Comparison of ENCODE assay signal across 19 mouse cellular contexts in genomic region chr9:60279556-60279955, GRCm38 (mm10).
DNase-seq lines count a peak whose midpoint lies in the region; ATAC-seq and TF ChIP-seq lines count a peak whose summit lies in the region.
"Had no signal": no experiment of that assay in that cellular context is flagged by ENCODE, and none has a peak within 500 bp of the region (broad histone marks: within the 10 kb centered on the region; RNA-seq: fewer than 3 reads in every experiment).

No protein-coding gene starts in this region.

- peak; percentile 80 for DNase-seq in heart, embryonic 10.5 days (ENCODE audit: low spot score)
- DNase-seq in heart, postnatal 4 days = no peak
- DNase-seq in stomach, postnatal 0 days (ENCODE audit: low spot score) = no peak
- peak; percentile 86 to 90 (median 86) for DNase-seq in liver, embryonic 14.5 days (ENCODE audit: low read depth in 3 of 3, low spot score in 3 of 3)
- no peak for DNase-seq in embryonic facial prominence, embryonic 10.5 days (ENCODE audit: low spot score)
- DNase-seq in natural killer cell, adult 2 months (ENCODE audit: low spot score in 2 of 2) = no peak
- DNase-seq in kidney, adult 9 months = no peak
- DNase-seq: adrenal gland, postnatal 14 days; cerebellum, adult 11-12 months; layer of hippocampus, adult 9-11 months; left cerebral cortex, postnatal 4 days; lung, postnatal 10 days; thymus, postnatal 36 days had no signal

- no peaks in the 10 kb centered on the region for H3K27me3 ChIP-seq in heart, embryonic 10.5 days (ENCODE audit: insufficient read depth, poor library complexity, severe bottlenecking)
- no peaks in the 10 kb centered on the region for H3K27me3 ChIP-seq in stomach, embryonic 14.5 days (ENCODE audit: control insufficient read depth, insufficient read depth, low read length)
- H3K27me3 ChIP-seq in stomach, postnatal 0 days (ENCODE audit: control insufficient read depth, insufficient read depth, low read length) = no peaks in the 10 kb centered on the region
- H3K27me3 ChIP-seq in liver, embryonic 14.5 days (ENCODE audit: control insufficient read depth, insufficient read depth, low read length) = no peaks in the 10 kb centered on the region
- peaks cover 21% of the 10 kb centered on the region for H3K27me3 ChIP-seq in embryonic facial prominence, embryonic 10.5 days (replicated peaks; ENCODE audit: low read depth, poor library complexity, severe bottlenecking)
- H3K27me3 ChIP-seq: neural tube, embryonic 13.5 days had no signal

- WGBS in heart, embryonic 10.5 days = 38% methylated on average over 6 of the region's 6 CpGs
- WGBS in stomach, embryonic 14.5 days = 67% methylated on average over 6 of the region's 6 CpGs
- 60% methylated on average over 6 of the region's 6 CpGs for WGBS in stomach, postnatal 0 days
- WGBS in liver, embryonic 14.5 days (ENCODE audit: insufficient replicate concordance) = 8% methylated on average over 6 of the region's 6 CpGs
- WGBS in embryonic facial prominence, embryonic 10.5 days = 80% methylated on average over 6 of the region's 6 CpGs

- TF ChIP-seq EP300 in stomach, postnatal 0 days (optimal IDR thresholded peaks at IDR 0.05) = no peak
- TF ChIP-seq EP300 in liver, embryonic 14.5 days (IDR thresholded peaks at IDR 0.05; ENCODE audit: low read depth) = peak; percentile 100

- peak overlapping the region; percentile 10; the same call in 1 of the 2 replicates for H3K27ac ChIP-seq in heart, embryonic 10.5 days
- H3K27ac ChIP-seq in stomach, embryonic 14.5 days (ENCODE audit: low read length) = no peak overlapping the region
- no peak overlapping the region for H3K27ac ChIP-seq in stomach, postnatal 0 days (replicated peaks)
- peak overlapping the region; percentile 74 for H3K27ac ChIP-seq in liver, embryonic 14.5 days
- no peak overlapping the region for H3K27ac ChIP-seq in embryonic facial prominence, embryonic 10.5 days (replicated peaks)
- H3K27ac ChIP-seq: forebrain, embryonic 10.5 days; kidney, postnatal 0 days; neural tube, embryonic 13.5 days had no signal

- H3K36me3 ChIP-seq in heart, embryonic 10.5 days = no peaks in the 10 kb centered on the region
- no peaks in the 10 kb centered on the region for H3K36me3 ChIP-seq in stomach, embryonic 14.5 days (ENCODE audit: control insufficient read depth, insufficient read depth, low read length)
- no peaks in the 10 kb centered on the region for H3K36me3 ChIP-seq in stomach, postnatal 0 days (ENCODE audit: control insufficient read depth, insufficient read depth, low read length)
- no peaks in the 10 kb centered on the region for H3K36me3 ChIP-seq in liver, embryonic 14.5 days (replicated peaks; ENCODE audit: control insufficient read depth, insufficient read depth, low read depth)
- H3K36me3 ChIP-seq in embryonic facial prominence, embryonic 10.5 days (replicated peaks) = no peaks in the 10 kb centered on the region
- H3K36me3 ChIP-seq: forebrain, embryonic 10.5 days; neural tube, embryonic 13.5 days had no signal

- no peak overlapping the region for H3K4me3 ChIP-seq in heart, embryonic 10.5 days
- no peak overlapping the region for H3K4me3 ChIP-seq in stomach, embryonic 14.5 days (ENCODE audit: low read depth, low read length)
- H3K4me3 ChIP-seq in stomach, postnatal 0 days (ENCODE audit: low read depth, low read length) = no peak overlapping the region
- peak overlapping the region in 1 of 2 experiments; percentile 7; a peak in 2 of 4 replicates for H3K4me3 ChIP-seq in liver, embryonic 14.5 days (ENCODE audit: insufficient read depth in 1 of 2, low read depth in 2 of 2, low read length in 2 of 2)
- no peak overlapping the region for H3K4me3 ChIP-seq in embryonic facial prominence, embryonic 10.5 days
- H3K4me3 ChIP-seq: forebrain, embryonic 10.5 days; neural tube, embryonic 13.5 days had no signal

- H3K9ac ChIP-seq in stomach, embryonic 14.5 days (replicated peaks; ENCODE audit: low read depth, low read length) = no peak overlapping the region
- H3K9ac ChIP-seq in stomach, postnatal 0 days (ENCODE audit: low read length) = no peak overlapping the region
- no peak overlapping the region; the same call in 1 of the 2 replicates for H3K9ac ChIP-seq in liver, embryonic 14.5 days (replicated peaks)
- H3K9ac ChIP-seq: neural tube, embryonic 13.5 days had no signal

- no peak overlapping the region for H3K4me2 ChIP-seq in stomach, embryonic 14.5 days (replicated peaks; ENCODE audit: low read depth, low read length)
- H3K4me2 ChIP-seq in stomach, postnatal 0 days (replicated peaks; ENCODE audit: low read depth) = no peak overlapping the region
- peak overlapping the region; percentile 64 for H3K4me2 ChIP-seq in liver, embryonic 14.5 days (ENCODE audit: low read depth)
- H3K4me2 ChIP-seq: neural tube, embryonic 13.5 days had no signal

- H3K9me3 ChIP-seq in heart, embryonic 10.5 days = no peaks in the 10 kb centered on the region
- H3K9me3 ChIP-seq in stomach, embryonic 14.5 days (ENCODE audit: control insufficient read depth, low read depth, low read length) = no peaks in the 10 kb centered on the region
- H3K9me3 ChIP-seq in stomach, postnatal 0 days (ENCODE audit: control insufficient read depth, low read length) = no peaks in the 10 kb centered on the region
- H3K9me3 ChIP-seq in liver, embryonic 14.5 days (ENCODE audit: control insufficient read depth, low read length) = no peaks in the 10 kb centered on the region
- no peaks in the 10 kb centered on the region for H3K9me3 ChIP-seq in embryonic facial prominence, embryonic 10.5 days
- H3K9me3 ChIP-seq: forebrain, embryonic 10.5 days; neural tube, embryonic 13.5 days had no signal

- TF ChIP-seq CTCF in stomach, postnatal 0 days (IDR thresholded peaks at IDR 0.05; ENCODE audit: low read depth) = no peak
- TF ChIP-seq CTCF in liver, embryonic 14.5 days (IDR thresholded peaks at IDR 0.05; ENCODE audit: low read depth) = no peak

- peaks cover 44% of the 10 kb centered on the region for H3K4me1 ChIP-seq in heart, embryonic 10.5 days
- peaks cover 22% of the 10 kb centered on the region for H3K4me1 ChIP-seq in stomach, embryonic 14.5 days (ENCODE audit: control insufficient read depth, insufficient read depth, low read length)
- H3K4me1 ChIP-seq in stomach, postnatal 0 days (replicated peaks; ENCODE audit: control insufficient read depth, insufficient read depth) = no peaks in the 10 kb centered on the region
- peaks cover 18 to 44% of the 10 kb centered on the region in 2 experiments for H3K4me1 ChIP-seq in liver, embryonic 14.5 days (replicated peaks; ENCODE audit: control insufficient read depth in 2 of 2, insufficient read depth in 2 of 2, low read length in 1 of 2)
- H3K4me1 ChIP-seq in embryonic facial prominence, embryonic 10.5 days = peaks cover 36% of the 10 kb centered on the region

- peak; percentile 54; the same call in 1 of the 2 replicates for ATAC-seq in stomach, embryonic 14.5 days (ENCODE audit: insufficient number of reproducible peaks, insufficient read depth, low FRiP score, low read depth)
- ATAC-seq in stomach, postnatal 0 days (ENCODE audit: low FRiP score, low TSS enrichment) = no peak
- peak; percentile 93 for ATAC-seq in liver, embryonic 14.5 days (ENCODE audit: insufficient read depth)
- ATAC-seq: hindbrain, embryonic 16.5 days; midbrain, embryonic 16.5 days had no signal

Comparison
In these comparisons a context has a peak if more than half of its experiments do, and no peak if none do; other contexts are left out.
1. DNase-seq: peak in heart, embryonic 10.5 days (single experiment) and liver, embryonic 14.5 days (3 of 3); none in heart, postnatal 4 days (single experiment), stomach, postnatal 0 days (single experiment), embryonic facial prominence, embryonic 10.5 days (single experiment), natural killer cell, adult 2 months (0 of 2) and kidney, adult 9 months (single experiment).
2. H3K27ac ChIP-seq: peak in heart, embryonic 10.5 days (single experiment) and liver, embryonic 14.5 days (single experiment); none in stomach, embryonic 14.5 days (single experiment), stomach, postnatal 0 days (single experiment) and embryonic facial prominence, embryonic 10.5 days (single experiment).